Mouse (Mus musculus): ENCODE data around the gene Gm20388.
"Not testable (repeated sequence)": the region's sequence is repeated elsewhere in the genome, so short reads cannot be mapped to it uniquely, and the experiment has no call there.

The Gm20388 gene

GRCm38 (mm10) chr8:121403821-121404220 is 1493.2 kb downstream of the Gm20388 start:
- in situ Hi-C loops (cut with MboI): no loop called here

GRCm38 (mm10) chr8:121418081-121418480 is 1507.4 kb downstream of the Gm20388 start:
- in situ Hi-C loops (cut with MboI): no loop called here

GRCm38 (mm10) chr8:121419551-121419950 is 1508.9 kb downstream of the Gm20388 start:
- in situ Hi-C loops (cut with MboI): no loop called here

- in situ Hi-C loops (cut with MboI): no loop called here
These were observed 1510.4 kb downstream of the Gm20388 start for GRCm38 (mm10) chr8:121421009-121421408.

GRCm38 (mm10) chr8:121424080-121424479 is 1513.4 kb downstream of the Gm20388 start:
- in situ Hi-C loops (cut with MboI): no loop called here

GRCm38 (mm10) chr8:121424600-121424999 is 1514.0 kb downstream of the Gm20388 start:
- in situ Hi-C loops (cut with MboI): no loop called here

GRCm38 (mm10) chr8:121431499-121431898 is 1520.9 kb downstream of the Gm20388 start:
- in situ Hi-C loops (cut with MboI): no loop called here

- in situ Hi-C loops (cut with MboI): no loop called here
These were observed 1522.8 kb downstream of the Gm20388 start for GRCm38 (mm10) chr8:121433466-121433865.

- in situ Hi-C loops (cut with MboI): no loop called here
These were observed 1526.0 kb downstream of the Gm20388 start for GRCm38 (mm10) chr8:121436656-121437055.

GRCm38 (mm10) chr8:121437506-121437905 is 1526.9 kb downstream of the Gm20388 start:
- in situ Hi-C loops (cut with MboI): no loop called here

- in situ Hi-C loops (cut with MboI): no loop called here
These were observed 1527.5 kb downstream of the Gm20388 start for GRCm38 (mm10) chr8:121438111-121438510.

GRCm38 (mm10) chr8:121439351-121439750 is 1528.7 kb downstream of the Gm20388 start:
- in situ Hi-C loops (cut with MboI): no loop called here

GRCm38 (mm10) chr8:121443361-121443760 is 1532.7 kb downstream of the Gm20388 start:
- in situ Hi-C loops (cut with MboI): no loop called here

GRCm38 (mm10) chr8:121444521-121444920 is 1533.9 kb downstream of the Gm20388 start:
- in situ Hi-C loops (cut with MboI): not testable (repeated sequence)

GRCm38 (mm10) chr8:121445027-121445471 is 1534.4 kb downstream of the Gm20388 start:
- in situ Hi-C loops (cut with MboI): no loop called here

GRCm38 (mm10) chr8:121446133-121446532 is 1535.5 kb downstream of the Gm20388 start:
- in situ Hi-C loops (cut with MboI): no loop called here

GRCm38 (mm10) chr8:121446862-121447261 is 1536.2 kb downstream of the Gm20388 start:
- in situ Hi-C loops (cut with MboI): no loop called here

GRCm38 (mm10) chr8:121450211-121450610 is 1539.6 kb downstream of the Gm20388 start:
- in situ Hi-C loops (cut with MboI): no loop called here

- in situ Hi-C loops (cut with MboI): no loop called here
These were observed 1540.9 kb downstream of the Gm20388 start for GRCm38 (mm10) chr8:121451404-121452076.

GRCm38 (mm10) chr8:121454737-121455136 is 1544.1 kb downstream of the Gm20388 start:
- in situ Hi-C loops (cut with MboI): no loop called here

- in situ Hi-C loops (cut with MboI): no loop called here
These were observed 1550.6 kb downstream of the Gm20388 start for GRCm38 (mm10) chr8:121461192-121461591.

- in situ Hi-C loops (cut with MboI): no loop called here
These were observed 1551.5 kb downstream of the Gm20388 start for GRCm38 (mm10) chr8:121462092-121462491.

- in situ Hi-C loops (cut with MboI): no loop called here
These were observed 1557.7 kb downstream of the Gm20388 start for GRCm38 (mm10) chr8:121468083-121469071.
